In the genomic region with DNA sequence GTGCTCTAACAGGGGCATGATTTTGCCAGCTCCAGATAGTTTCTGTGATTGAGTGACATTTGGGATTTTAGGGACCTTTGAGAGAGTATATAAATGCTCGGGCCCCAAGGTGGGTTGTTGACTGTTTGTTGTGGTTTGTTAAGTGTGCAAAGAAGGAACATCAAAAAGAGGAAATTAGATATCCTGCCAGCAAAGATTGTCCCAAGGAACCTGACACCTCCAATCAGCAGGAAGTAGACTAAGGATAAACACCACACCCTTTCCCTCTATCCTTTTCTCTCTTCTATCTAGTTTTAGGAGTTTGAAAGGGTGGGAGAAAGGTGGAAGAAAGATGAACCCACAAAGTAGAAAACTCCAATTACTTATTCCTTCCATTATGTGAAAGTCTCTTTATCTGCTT, we compare ENCODE assay signal across 32 mouse cellular contexts.
"Had no signal": no experiment of that assay in that cellular context is flagged by ENCODE, and none has a peak within 500 bp of the region (broad histone marks: within the 10 kb centered on the region; RNA-seq: fewer than 3 reads in every experiment).

No protein-coding gene starts in this region.

- H3K27me3 ChIP-seq: limb, embryonic 12.5 days; limb, embryonic 13.5 days; limb, embryonic 15.5 days; liver, embryonic 12.5 days; liver, embryonic 13.5 days; liver, embryonic 15.5 days; lung, embryonic 15.5 days; megakaryocyte, embryonic 14.5 days; midbrain, embryonic 12.5 days; midbrain, embryonic 13.5 days; midbrain, embryonic 15.5 days; neural tube, embryonic 12.5 days had no signal

- H3K36me3 ChIP-seq: limb, embryonic 10.5 days; limb, embryonic 12.5 days; limb, embryonic 13.5 days; limb, embryonic 15.5 days; liver, embryonic 12.5 days; liver, embryonic 13.5 days; liver, embryonic 15.5 days; lung, embryonic 15.5 days; midbrain, embryonic 10.5 days; midbrain, embryonic 12.5 days; midbrain, embryonic 13.5 days; midbrain, embryonic 15.5 days; neural tube, embryonic 12.5 days had no signal

- H3K27ac ChIP-seq: limb, embryonic 10.5 days; limb, embryonic 12.5 days; limb, embryonic 13.5 days; limb, embryonic 15.5 days; liver, embryonic 12.5 days; liver, embryonic 13.5 days; liver, embryonic 14.5 days; liver, embryonic 15.5 days; lung, embryonic 15.5 days; macrophage; midbrain, embryonic 10.5 days; midbrain, embryonic 12.5 days; midbrain, embryonic 13.5 days; midbrain, embryonic 15.5 days; neural tube, embryonic 12.5 days had no signal

- H3K9ac ChIP-seq: limb, embryonic 12.5 days; limb, embryonic 13.5 days; limb, embryonic 15.5 days; liver, embryonic 12.5 days; liver, embryonic 13.5 days; liver, embryonic 14.5 days; liver, embryonic 15.5 days; liver, postnatal 0 days; lung, embryonic 14.5 days; lung, embryonic 15.5 days; midbrain, embryonic 12.5 days; midbrain, embryonic 13.5 days; midbrain, embryonic 15.5 days; neural tube, embryonic 12.5 days had no signal

- H3K4me1 ChIP-seq: limb, embryonic 10.5 days; limb, embryonic 12.5 days; limb, embryonic 13.5 days; limb, embryonic 15.5 days; liver, embryonic 12.5 days; liver, embryonic 13.5 days; liver, embryonic 15.5 days; lung, embryonic 15.5 days; megakaryocyte, embryonic 14.5 days; midbrain, embryonic 10.5 days; midbrain, embryonic 12.5 days; midbrain, embryonic 13.5 days; midbrain, embryonic 15.5 days; neural tube, embryonic 12.5 days had no signal

- H3K9me3 ChIP-seq: limb, embryonic 10.5 days; limb, embryonic 12.5 days; limb, embryonic 13.5 days; limb, embryonic 15.5 days; liver, embryonic 12.5 days; liver, embryonic 13.5 days; liver, embryonic 15.5 days; lung, embryonic 15.5 days; megakaryocyte, embryonic 14.5 days; midbrain, embryonic 10.5 days; midbrain, embryonic 12.5 days; midbrain, embryonic 13.5 days; midbrain, embryonic 15.5 days; neural tube, embryonic 12.5 days had no signal

- ATAC-seq: liver, embryonic 12.5 days; liver, postnatal 0 days; lung, postnatal 0 days; midbrain, embryonic 13.5 days; midbrain, embryonic 15.5 days; midbrain, embryonic 16.5 days had no signal

- H3K4me2 ChIP-seq: limb, embryonic 12.5 days; limb, embryonic 13.5 days; limb, embryonic 15.5 days; liver, embryonic 11.5 days; liver, embryonic 12.5 days; liver, embryonic 13.5 days; liver, embryonic 15.5 days; lung, embryonic 14.5 days; lung, embryonic 15.5 days; midbrain, embryonic 11.5 days; midbrain, embryonic 12.5 days; midbrain, embryonic 13.5 days; midbrain, embryonic 15.5 days; neural tube, embryonic 12.5 days had no signal

- DNase-seq: left cerebral cortex, postnatal 4 days; liver; liver, embryonic 13.5 days; liver, postnatal 0 days; lung, adult 18-20 months; lung, adult 2 months; lung, embryonic 14.5 days; lung, postnatal 10 days; lung, postnatal 14 days; lung, postnatal 36 days; lung, postnatal 4 days; midbrain, embryonic 14.5 days had no signal

- H3K4me3 ChIP-seq: limb, embryonic 10.5 days; limb, embryonic 12.5 days; limb, embryonic 13.5 days; limb, embryonic 15.5 days; liver, embryonic 12.5 days; liver, embryonic 13.5 days; liver, embryonic 15.5 days; lung, embryonic 15.5 days; megakaryocyte, embryonic 14.5 days; midbrain, embryonic 10.5 days; midbrain, embryonic 12.5 days; midbrain, embryonic 13.5 days; midbrain, embryonic 15.5 days; myocyte; neural tube, embryonic 12.5 days had no signal
